Mouse (Mus musculus) megakaryocyte, adult 5-6 weeks (primary cell): ENCODE results near the gene Asz1. TPM values are rescaled to one million over a fixed set of nuclear protein-coding genes. Genes with fewer than 3 reads are reported as not detected.

Experiments
- ATAC-seq: 2 replicates; pipeline ENCODE4 v1.8.0; 2016; ENCODE audit warnings: mild to moderate bottlenecking, inconsistent platforms; ENCODE audit not compliant: poor library complexity, severe bottlenecking
- total RNA-seq, 2 experiments: library from RNA; stranded (forward) in 1 of 2; stranded (reverse) in 1 of 2; fragments of 153-499, 151-499 nt in 1 of 2; fragments of 221-1000, 200-1000 nt in 1 of 2; gene quantifications; 2 replicates each; pipeline versions ENCODE4 v1.2.3 to v1.2.4; 2015 to 2017

Gene Asz1
- not detected in 2 replicates for total RNA-seq (2015)
- not detected in 2 replicates for total RNA-seq (2017)

DNA sequence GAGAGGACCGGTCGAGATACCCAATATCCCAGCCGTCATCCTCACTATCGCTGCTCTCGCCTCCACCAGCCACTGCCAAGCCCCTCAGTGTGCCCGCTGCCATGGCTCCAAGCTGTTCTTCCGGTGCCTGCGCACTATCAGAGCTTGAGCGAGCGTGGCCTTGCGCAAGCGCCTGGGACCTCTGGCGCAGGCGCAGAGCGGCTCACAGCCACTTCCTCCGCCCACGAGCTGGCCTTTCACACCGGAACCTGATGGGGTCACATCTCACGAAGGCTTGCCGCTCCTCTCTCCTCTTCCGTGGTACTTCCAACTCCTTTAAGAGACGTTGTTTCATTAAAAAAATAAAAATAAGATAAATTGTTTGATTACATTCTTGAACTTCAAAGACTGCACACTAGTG lies at the start of gene Asz1:
TSS of gene Asz1 (minus strand) at position 128 of the 400 bp plus-strand sequence.
- ATAC-seq: no peak

DNA sequence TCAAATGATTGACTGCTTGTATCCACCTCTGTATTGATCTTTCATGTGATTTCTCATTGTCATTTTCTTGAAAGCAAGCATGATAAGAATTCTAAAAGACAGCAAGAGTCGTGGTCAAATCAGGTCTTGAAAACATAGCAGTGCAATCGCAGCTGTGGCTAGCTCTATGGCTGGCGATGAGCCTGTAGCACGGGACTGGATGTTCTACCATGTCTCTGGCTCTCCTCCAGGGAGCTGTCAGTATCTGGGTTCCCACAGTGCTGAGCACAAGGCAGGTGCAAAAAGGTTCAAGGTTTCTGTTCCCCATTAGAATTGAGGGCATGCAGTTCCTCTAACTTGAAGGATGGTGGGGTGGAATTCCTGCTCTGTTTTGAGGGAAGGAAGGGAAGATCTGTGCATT lies 44.2 kb upstream of the Asz1 start:
- ATAC-seq: no peak

DNA sequence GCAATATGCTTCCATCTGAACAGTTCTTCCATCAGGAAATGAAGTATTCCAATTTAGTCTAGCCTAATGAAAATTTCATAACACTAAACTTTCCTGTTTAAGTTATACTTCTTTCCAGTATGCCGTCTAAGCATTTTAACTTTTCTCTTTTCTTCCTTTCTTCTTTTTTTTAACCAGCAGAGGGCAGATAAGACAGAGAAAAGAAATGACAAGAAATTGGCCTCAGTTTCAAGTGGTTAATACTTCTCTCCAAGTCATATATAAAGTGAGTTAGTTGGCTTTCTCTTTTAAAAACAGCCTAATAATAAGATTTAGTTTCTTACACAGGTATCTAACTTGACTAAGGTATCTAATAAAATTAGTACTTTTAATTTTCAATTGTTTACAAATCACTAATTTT lies 26.4 kb upstream of the Asz1 start:
- no peak for ATAC-seq

DNA sequence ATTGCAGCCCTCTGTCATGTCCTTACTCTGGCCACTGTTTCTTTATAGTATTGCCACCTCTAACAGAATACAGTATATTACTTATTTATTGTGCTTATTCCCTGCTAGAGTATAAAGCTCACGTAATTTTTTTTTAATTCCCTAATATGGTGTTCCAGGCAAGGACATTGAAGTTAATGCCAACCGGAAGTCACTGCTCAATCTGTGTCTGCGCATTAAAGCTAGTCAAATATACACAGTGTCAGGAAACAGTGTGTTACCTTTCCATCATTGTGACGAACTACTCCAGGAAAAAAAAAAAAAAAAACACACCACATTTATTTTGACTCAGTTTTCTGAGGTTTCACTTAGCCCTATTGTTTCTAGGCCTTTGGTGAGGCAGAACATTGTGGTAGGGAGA lies 19.2 kb upstream of the Asz1 start:
- no peak for ATAC-seq

DNA sequence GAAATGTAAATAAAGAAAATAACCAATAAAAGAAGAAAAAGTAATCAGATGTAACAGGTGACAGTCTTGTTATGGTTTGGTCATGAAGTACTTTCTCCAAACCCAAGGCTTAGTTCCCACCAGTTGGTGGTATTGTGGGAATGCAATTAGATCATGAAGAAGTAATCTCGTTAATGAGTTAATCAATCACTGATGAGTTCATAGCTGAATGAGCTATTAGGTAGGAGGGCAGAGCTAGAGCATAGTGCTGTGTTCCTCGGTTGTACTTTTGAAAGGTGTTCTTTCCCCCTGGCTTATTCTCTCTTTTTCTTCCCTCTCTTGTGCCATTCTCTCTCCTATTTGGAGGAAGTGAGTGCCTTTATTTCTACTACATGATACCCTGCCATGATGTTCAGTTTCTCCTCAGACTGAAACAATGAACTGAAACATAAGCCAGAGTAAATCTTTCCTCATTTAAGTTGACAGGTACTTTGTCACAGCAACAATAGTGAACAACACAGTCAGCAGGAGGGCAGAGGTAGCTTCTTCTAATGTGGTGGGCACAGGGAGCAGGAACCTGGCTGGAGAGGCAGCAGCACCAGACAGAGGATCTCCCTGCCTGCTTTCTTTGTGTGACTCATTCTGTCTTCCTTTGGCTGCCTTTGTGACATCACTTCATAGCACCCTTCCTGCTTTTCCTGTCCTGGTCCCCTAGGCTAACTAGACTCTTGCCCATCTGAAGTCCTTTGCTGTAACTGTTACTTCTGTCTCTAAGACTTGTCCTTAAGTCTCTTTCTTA lies 18.5 kb upstream of the Asz1 start:
- no peak for ATAC-seq

DNA sequence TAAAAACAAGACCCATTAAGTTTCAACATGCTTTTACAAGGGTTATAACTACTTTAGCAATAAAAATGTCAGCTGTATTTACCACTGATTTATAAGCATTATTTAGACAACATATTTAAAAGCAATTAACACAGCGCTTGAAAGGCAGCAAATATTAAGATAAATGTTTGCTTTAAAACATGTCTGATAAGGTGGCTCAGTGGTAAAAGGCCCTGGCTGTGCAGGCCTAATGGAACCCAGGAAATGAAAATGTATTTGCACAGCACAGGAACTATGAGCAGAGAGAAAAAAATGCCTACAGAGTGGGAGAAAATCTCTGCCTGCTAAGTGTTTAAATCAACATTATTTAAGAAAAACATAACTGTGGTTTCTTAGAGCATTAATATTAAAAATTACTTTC lies 12.0 kb downstream of the Asz1 start:
- ATAC-seq: no peak

DNA sequence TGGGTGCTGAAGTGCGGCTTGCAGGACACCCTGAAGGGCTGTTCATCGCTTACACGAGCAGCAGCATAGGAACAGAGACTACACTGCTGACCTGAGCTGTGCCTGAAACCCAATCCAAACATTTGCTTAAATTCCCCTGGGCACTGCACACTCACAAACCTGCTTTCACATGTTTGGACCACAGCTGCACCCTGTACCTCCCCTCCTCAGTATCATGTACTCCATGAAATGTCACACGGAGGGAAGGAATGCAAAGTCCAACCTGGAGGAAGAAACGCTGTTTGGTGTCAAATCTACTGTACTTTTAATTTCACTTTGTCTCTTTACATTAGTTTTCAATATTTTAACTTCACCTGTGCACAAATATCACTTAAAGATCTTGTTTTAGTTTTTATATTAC lies 19.8 kb downstream of the Asz1 start:
- no peak for ATAC-seq

DNA sequence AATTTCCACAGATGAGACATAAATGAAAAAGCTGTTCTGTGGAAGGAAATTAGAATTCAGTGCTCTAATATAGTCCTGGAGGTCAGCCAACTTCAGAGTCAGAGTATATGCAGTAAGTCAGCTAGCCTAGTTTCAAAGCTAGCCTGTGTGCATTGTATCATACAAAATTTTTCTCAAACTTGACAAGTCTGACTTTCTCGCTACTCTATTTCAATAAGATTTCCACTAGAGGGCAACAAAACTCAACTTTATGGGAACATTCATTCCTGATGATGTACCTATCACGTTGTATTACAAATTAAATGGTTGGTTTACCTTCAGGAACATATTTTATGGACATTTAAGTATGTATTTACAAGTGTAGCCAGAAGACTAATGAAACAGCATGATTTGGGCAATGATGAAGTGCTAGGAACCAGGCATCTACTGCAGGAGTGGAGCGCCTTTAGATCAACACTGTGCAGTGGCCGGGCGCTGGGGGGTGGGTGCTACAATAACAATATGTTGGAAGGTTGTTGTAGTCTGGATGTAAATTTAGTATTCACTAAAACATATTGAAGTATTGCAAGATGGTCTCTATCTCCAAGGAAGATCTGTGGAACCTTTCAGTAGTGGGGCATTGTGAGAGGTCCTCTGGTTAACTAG lies 21.6 kb downstream of the Asz1 start:
- ATAC-seq: no peak

DNA sequence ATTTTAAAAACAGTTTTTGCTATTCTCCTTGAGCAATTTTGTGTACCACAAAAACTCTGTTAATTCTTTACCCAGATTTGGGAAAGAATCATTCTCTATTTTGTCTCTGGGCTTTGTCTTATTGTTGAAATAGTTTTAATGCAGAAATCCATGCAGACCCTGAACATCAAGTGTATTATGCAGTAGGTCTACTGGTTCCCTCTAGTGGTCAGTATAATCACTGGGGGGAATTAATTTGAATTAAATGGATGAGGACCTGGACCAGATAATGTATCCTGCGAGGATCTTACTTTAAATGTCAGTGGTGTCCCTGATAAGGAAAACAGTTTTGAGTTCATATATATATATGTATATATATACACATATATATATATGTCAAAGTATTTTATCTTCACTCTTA lies 30.2 kb downstream of the Asz1 start:
- ATAC-seq: no peak

DNA sequence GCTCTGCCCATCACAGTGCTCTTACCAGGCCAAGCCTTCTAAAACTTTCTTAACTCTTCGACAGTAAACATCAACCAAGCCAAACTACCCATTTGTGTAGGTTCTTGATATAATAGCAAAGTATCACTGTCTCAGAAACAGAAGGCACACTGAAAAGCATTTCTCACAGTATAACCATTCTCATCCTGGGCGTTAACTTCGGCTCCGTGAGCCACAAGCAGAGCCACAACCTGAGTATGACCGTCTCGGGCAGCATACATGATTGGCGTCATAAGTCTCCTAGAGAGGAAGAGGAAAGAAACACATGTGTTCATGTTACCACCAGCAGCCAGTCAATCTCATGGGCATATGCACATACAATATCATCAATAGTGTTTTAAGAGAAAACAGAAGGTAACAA lies 31.9 kb downstream of the Asz1 start:
- no peak for ATAC-seq

DNA sequence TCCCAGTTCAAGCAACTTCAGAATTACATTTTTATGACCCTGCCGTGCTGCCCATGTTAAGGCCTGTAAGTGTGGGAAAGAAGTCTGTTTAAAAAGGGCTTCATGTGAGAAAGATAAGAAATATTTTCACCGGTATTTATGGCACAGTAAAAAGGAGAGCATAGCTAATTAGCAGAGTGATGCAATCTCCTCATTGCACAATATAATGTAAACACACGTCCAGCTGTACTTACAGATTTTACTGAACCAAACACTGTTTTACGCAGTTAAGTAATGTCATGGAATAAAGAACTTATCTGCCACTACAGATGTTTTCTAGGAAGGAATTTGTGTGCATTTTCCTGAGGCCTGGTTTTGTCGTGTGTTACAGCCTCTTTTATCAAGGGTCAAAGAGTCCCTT lies 32.3 kb downstream of the Asz1 start:
- no peak for ATAC-seq

DNA sequence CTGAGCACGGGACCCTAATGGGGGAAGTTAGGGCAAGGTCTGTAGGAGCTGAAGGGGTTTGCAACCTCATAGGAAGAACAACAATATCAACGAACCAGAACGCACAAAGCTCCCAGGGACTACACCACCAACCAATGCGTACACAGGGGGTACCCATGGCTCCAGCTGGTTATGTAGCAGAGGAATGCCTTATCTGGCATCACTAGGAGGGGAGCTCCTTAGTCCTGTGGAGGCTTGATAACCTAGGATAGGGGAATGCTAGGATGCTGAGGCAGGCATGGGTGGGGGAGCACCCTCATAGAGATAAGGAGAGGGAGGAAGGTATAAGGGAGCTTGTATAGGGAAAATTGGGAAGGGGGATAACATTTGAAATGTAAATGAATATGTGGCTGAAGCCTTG lies 51.0 kb downstream of the Asz1 start:
- ATAC-seq: no peak

DNA sequence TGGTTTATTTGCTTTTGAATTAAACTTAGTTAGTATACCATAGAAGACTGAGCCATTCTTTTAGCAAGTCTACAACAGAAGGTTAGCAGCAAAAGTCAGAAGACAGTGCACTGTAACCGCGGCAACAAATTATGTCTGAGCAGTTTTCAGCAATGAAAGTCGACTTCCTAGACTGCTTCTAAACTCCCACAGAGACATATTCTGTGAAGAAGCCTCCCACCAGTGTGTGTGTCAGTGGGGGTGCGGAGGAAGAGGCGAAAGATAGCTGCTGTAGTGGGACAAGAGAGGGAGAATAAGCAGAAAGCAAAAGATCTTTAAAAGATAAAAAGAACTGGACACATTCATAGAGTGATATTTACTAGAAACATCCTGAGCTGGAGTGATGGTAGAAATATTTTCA lies 57.2 kb downstream of the Asz1 start:
- no peak for ATAC-seq

DNA sequence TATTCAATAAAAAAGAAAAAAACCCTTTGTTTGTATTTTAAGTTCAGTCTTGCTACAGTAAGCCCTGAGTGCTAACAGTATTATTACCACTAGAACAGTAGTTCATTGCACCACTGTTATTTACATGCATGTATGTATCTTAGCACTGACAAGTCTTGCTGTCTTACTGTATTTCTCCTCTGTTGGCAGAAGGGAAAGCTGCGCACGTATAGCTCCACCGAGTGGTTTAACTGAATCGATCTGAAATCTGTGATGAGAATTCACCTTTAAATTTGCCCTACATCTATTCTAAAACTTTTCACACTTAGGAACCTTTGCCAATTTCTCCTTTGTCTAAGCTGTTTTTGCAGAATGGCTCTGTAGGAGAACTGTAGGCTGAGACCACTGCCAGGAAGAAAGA lies 64.6 kb downstream of the Asz1 start:
- no peak for ATAC-seq

DNA sequence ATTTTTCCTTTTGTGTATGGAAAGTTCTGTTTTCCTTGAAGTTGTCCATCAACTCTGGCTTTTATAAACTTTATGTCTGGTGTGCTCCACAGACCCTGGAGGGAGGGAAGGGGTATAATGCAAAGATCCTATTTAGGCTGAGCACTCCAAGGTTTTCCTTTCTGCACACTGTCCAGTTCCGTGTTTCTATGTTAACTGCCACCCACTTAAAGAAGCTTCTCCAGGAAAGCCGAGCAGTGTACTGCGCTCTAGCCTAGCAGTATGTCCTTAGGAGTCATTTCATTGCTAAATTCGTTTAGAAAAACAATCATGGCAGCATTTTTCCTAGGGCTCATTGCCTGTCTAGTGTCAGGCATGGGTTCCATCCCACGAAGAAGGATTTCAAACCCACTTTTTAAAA lies 65.7 kb downstream of the Asz1 start:
- no peak for ATAC-seq

DNA sequence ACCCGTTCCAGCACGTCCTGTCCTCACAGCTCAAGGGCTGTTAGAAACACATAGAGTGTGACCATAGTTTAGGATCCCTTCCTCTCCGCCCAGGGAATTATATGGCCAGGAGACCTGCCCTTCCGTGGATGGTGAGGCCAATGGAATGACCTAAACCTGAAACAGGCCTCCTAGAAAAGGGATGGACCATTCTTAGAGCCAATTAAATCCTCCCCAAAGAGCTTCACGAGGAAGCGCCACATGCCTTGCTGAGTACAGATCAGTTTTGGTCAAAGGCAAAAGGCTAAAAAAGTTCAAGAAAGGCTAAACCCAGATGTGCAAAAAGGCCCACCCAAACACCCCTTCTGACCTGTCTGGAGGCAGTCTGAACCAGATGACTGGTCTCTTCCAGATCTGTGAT lies 76.6 kb downstream of the Asz1 start:
- no peak for ATAC-seq

DNA sequence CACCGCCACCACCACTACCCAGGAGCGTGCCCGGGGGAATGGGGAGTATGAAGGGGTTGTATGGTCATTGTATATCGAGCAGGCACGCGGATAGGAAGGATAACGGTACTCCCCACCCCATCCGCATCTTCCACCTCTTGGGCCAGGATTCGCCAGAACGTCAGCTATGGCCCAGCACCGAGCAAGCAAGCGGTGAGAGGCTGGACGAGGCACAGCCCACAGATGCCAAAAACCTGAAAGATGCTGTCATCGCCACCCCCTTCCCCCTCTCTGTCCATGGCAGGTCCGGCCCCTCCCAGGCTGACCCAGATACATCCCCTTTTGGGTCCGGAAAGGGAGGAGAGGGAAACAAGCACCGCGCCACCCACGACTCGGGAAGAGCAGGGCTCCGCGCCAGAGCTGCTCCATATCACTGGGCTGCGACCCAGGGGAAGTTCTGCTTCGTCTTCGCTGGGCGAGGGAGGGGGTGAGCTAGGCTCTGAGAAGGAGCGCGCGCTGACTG lies 77.3 kb downstream of the Asz1 start:
- ATAC-seq: peak; percentile 33; the same call in 1 of the 2 replicates

DNA sequence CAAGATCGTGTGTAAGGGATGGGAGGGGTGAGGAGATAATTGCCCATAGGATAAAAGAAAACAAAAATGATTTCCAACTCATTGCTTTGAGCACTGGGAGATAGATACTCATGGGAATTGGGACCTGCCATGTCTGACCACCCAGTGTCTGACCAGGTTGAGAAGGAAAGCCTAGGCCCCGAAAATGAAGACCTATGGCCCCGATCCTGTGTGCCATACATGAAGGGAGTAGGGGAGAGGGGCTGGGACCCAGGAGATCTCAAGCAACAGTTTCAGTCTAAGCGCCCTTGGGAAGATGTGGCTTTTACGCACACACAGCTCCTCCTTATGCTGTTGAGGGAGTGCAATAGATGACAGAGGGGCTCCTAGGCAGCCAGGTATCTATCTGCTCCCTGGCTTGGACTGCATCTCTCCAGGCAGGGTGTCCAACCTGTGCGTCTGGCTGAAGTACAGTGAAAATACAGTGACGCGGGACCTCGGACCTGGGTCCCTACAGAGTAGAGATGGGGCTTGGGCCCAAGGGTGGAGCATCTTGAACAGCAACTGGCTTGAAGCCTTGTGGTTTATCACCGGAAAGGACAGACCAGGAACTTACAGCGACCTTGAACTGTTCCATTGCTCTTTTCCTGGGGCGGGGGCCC lies 77.9 kb downstream of the Asz1 start:
- no peak for ATAC-seq

DNA sequence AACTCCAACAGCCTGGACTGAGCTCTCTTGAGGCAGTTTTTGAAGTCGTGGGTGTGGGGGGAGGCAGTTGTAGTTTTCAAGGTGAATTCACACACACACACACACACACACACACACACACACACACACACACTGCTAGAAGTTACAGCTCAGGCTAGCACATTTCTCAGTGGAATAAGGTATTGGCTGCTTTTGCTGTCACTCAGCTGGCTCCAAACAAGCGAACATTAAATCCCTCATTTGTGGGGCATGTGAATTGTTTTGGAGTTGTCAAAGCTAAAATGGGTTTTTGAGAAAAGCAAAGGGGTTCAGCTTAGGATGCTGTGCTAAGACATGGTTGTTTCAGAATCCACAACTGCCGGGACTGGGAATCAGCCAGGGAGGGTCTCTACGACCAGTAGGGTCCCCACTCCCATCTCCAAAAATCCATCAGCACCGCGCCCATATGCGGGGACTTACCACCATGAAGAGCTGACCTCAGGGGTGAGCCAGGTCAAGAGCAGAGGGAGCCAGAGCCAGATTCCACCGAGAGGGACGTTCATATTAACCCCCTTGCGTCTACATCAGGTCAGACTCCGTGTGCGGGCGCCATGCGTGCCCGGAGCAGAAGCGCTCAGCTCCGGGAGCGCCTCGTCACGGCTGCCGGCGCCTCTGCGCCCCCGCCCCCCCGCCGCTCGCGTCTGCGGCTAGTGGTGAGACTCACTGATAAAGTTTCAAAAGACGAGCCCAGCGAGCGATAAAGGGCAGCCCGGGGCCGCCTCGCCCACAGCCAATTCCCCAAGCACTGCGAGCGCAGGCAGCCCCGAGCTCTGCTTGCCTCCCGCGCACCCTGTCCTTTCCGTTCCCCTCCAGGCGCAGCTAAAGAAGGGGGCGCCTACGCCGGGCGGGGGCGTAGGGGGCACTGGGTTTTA lies 78.9 kb downstream of the Asz1 start, which contains the start of gene Wnt2:
TSS of gene Wnt2 (minus strand) at position 840 of the 911 bp plus-strand sequence.
- ATAC-seq: no peak

DNA sequence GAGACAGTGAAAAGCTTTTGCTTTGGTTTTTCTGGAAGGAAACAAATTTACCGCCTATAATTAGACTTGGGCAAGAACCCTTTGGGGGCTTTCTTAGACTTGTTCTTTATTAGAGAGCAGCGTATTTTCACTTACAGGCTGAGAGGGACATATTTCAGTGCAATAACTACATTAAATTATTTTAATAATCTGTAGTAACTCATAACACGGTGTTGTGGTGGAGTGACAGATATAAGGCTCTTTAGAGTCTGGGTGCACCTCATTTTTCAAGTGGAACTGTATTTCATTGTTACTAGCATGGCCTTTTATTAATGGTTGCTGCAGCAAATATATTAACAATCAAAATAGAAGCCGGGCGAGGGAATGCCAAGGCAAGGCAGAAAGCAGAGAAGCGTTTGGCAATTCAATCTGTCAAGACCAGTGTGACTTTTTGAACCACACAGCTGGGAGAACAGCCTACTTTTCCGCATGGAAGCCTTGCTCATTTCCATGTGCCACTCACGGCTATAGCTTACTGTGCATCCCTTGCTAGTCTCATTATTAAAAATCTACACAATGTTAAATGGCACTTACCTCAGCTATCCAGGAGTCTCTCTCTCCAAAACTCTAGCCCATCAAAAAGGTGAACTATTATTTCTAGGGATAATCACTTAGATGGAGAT lies 84.6 kb downstream of the Asz1 start:
- no peak for ATAC-seq
